Mouse (Mus musculus) limb, embryonic 11.5 days (tissue): ENCODE results near the gene Med25. TPM values are rescaled to one million over a fixed set of nuclear protein-coding genes. Genes with fewer than 3 reads are reported as not detected.

ENCODE experiments used
- ATAC-seq: fragments of 200-750 bp; cut with Nextera tagmentation; 2 replicates; pipeline ENCODE4 v1.8.0; 2017; ENCODE audit warnings: low read depth; ENCODE audit not compliant: insufficient number of reproducible peaks, low FRiP score, low TSS enrichment
- DNase-seq: peaks from one replicate; pipeline ENCODE4 v3.0.0-alpha.2; 2015; ENCODE audit warnings: low spot score
- H3K27ac ChIP-seq: fragments of 300-500 bp; sonication (generic); replicated peaks from 2 replicates; pipeline ENCODE4 v1.5.1; 2014; ENCODE audit warnings: low read depth, mild to moderate bottlenecking, low read length
- H3K27me3 ChIP-seq: fragments of 300-500 bp; sonication (generic); 2 replicates; pipeline ENCODE4 v1.6.1; 2014; ENCODE audit warnings: mild to moderate bottlenecking, low read length, mixed read lengths; ENCODE audit not compliant: control insufficient read depth, insufficient read depth
- H3K36me3 ChIP-seq: fragments of 300-500 bp; sonication (generic); 2 replicates; pipeline ENCODE4 v1.6.1; 2014; ENCODE audit warnings: mild to moderate bottlenecking, low read length, moderate library complexity, mixed read lengths; ENCODE audit not compliant: control insufficient read depth, insufficient read depth
- H3K4me1 ChIP-seq: fragments of 300-500 bp; sonication (generic); 2 replicates; pipeline ENCODE4 v1.6.1; 2014; ENCODE audit warnings: low read length, mixed read lengths; ENCODE audit not compliant: control insufficient read depth, insufficient read depth
- H3K4me2 ChIP-seq: fragments of 300-500 bp; sonication (generic); 2 replicates; pipeline ENCODE4 v1.6.1; 2014; ENCODE audit warnings: low read depth, mild to moderate bottlenecking, moderate library complexity; ENCODE audit not compliant: severe bottlenecking
- H3K4me3 ChIP-seq: fragments of 300-500 bp; sonication (generic); 2 replicates; pipeline ENCODE4 v1.5.1; 2014; ENCODE audit warnings: low read depth, low read length
- H3K9ac ChIP-seq: fragments of 300-500 bp; sonication (generic); 2 replicates; pipeline ENCODE4 v1.6.1; 2014; ENCODE audit warnings: mild to moderate bottlenecking, low read length
- H3K9me3 ChIP-seq: fragments of 300-500 bp; sonication (generic); 2 replicates; pipeline ENCODE4 v1.6.1; 2016; ENCODE audit warnings: low read length; ENCODE audit not compliant: control insufficient read depth
- WGBS: fragments of 180-500 bp; shearing (Covaris S2); extraction: QIAGEN DNeasy Blood & Tissue Kit; methylation state at CpG from one replicate; pipeline ENCODE4 v1.1.7; 2014; 5-methylcytosine and 5-hydroxymethylcytosine counted together
- polyA plus RNA-seq: library from polyadenylated mRNA; unstranded; fragments of >200 nt; fragmentation: Nextera tagmentation; extraction: Ambion mirVana; gene quantifications from 2 replicates; pipeline ENCODE4 v1.2.1, GENCODE M21; 2014

Gene Med25
- polyA plus RNA-seq, 1 experiment from 2014 or later, result 80.5 TPM

DNA sequence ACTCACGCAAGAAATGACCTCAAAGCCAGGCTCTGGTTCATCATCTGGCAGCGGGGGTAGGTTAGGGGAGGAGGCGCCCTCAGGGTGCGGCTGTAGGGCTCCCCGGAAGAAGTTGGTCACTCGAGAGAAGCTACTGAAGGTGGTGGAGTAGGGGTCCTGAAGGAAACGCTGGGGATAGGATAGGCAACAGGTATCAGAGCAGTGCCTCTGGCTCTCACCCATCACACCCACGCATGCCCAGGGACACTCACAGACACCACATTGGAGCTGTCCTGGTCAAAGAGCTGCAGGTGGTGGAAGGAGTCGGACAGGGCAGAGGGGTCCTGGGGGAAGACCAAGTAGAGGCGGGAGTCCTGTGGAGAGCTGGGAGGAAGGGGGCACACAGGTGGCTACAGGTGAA is 47.5 kb downstream of the Med25 start:
- H3K27ac ChIP-seq, result no peak overlapping the region
- H3K4me2 ChIP-seq, result no peak overlapping the region
- H3K27me3 ChIP-seq, result peaks cover 9% of the 10 kb centered on the region
- H3K36me3 ChIP-seq, result peaks cover 21% of the 10 kb centered on the region
- no peaks in the 10 kb centered on the region for H3K9me3 ChIP-seq
- DNase-seq, result no peak
- ATAC-seq, result no peak
- H3K4me1 ChIP-seq, result peaks cover 8% of the 10 kb centered on the region
- no peak overlapping the region for H3K4me3 ChIP-seq
- no peak overlapping the region for H3K9ac ChIP-seq
- WGBS, result 94% methylated on average over 10 of the region's 10 CpGs

DNA sequence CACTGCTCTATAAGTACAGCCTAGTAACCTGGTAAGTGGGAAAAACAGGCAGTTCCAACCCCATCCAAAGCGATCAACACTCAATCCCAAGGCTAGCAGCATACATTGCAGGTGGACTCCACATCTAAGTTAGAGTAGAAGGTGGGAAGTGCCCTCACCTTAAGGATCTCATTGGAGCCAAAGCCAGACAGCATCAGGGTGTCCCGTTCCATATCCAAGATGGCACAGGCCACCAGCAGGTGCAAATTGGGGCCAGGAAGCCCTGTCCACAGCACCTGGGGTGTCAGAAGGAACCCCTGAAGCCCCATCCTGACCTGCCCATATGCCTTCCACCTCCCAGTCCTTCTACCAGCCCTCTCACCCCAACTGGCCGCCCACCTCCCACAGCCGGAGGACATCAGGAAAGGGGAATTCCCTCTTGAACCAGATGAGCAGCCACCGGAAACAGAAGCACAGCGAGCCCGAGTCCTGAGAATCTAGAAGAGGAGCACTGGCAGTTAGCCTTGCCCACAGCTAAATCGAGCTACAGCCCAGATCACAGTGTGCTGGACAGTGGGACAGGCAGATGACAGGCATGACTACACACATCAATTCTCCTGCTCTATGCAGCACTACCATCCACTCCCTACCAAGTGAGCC is 50.6 kb downstream of the Med25 start:
- no peak overlapping the region for H3K4me3 ChIP-seq
- no peak overlapping the region for H3K9ac ChIP-seq
- peaks cover 21% of the 10 kb centered on the region for H3K36me3 ChIP-seq
- 89% methylated on average over 8 of the region's 8 CpGs for WGBS
- ATAC-seq, result no peak
- peaks cover 18% of the 10 kb centered on the region for H3K27me3 ChIP-seq
- H3K9me3 ChIP-seq, result no peaks in the 10 kb centered on the region
- no peak for DNase-seq
- H3K27ac ChIP-seq, result no peak overlapping the region
- H3K4me1 ChIP-seq, result peaks cover 11% of the 10 kb centered on the region
- no peak overlapping the region for H3K4me2 ChIP-seq

DNA sequence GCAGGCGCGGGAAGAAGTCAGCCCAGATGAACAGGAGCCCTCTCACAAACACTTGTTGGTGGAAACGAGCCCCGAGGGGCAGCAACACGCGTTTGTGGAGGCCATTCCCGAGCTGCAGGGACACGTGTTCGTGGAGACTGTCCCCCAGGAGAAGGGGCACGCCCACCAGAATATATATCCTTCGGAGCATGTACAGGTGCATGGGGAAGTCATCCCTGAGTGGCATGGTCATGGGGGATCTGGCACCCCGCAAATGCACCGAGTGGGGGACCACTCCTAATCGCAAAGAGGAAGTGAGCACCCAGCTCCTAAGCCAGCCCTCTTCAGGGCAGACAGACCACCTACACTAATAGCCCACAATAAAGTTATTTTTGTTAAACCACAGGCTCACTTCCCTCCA is 52.1 kb downstream of the Med25 start:
- H3K27ac ChIP-seq, result no peak overlapping the region
- H3K4me2 ChIP-seq, result peak overlapping the region; percentile 52; the same call in 1 of the 2 replicates
- no peaks in the 10 kb centered on the region for H3K9me3 ChIP-seq
- H3K4me3 ChIP-seq, result peak overlapping the region; percentile 31
- ATAC-seq, result no peak
- 61% methylated on average over 14 of the region's 14 CpGs for WGBS
- H3K27me3 ChIP-seq, result peaks cover 18% of the 10 kb centered on the region
- H3K36me3 ChIP-seq, result peaks cover 13% of the 10 kb centered on the region
- DNase-seq, result no peak
- peaks cover 13% of the 10 kb centered on the region for H3K4me1 ChIP-seq
- H3K9ac ChIP-seq, result no peak overlapping the region

DNA sequence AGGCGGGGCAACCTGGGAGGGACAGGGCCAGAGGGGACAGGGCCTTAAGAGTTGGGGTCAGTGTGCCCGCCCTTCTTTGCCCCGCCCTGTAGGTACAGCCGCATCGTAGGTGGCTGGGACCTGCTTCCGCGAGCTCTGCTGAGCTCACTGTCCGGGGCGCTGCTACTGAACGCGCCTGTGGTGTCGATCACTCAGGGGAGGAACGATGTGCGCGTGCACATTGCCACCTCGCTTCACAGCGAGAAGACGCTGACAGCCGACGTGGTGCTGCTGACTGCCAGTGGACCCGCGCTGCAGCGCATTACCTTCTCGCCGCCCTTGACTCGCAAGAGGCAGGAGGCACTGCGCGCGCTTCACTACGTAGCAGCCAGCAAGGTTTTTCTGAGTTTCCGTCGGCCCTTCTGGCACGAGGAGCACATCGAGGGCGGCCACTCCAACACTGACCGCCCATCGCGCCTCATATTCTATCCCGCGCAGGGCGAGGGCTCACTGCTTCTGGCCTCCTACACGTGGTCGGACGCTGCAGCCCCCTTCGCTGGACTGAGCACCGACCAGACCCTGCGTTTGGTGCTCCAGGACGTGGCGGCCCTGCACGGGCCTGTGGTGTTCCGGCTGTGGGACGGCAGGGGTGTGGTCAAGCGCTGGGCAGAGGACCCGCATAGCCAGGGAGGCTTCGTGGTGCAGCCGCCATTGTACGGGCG is 52.9 kb downstream of the Med25 start:
- Histone ChIP-seq H3K27me3 (peaks cover 18% of the 10 kb centered on the region), H3K36me3 (peaks cover 6% of the 10 kb centered on the region), H3K9me3 (no peaks in the 10 kb centered on the region), H3K4me3 (peak overlapping the region; percentile 31), H3K27ac (no peak overlapping the region), H3K4me1 (peaks cover 15% of the 10 kb centered on the region), H3K9ac (peak overlapping the region; percentile 17; the same call in 1 of the 2 replicates), H3K4me2 (peak overlapping the region; percentile 52)
- ATAC-seq (peak; percentile 62; the same call in 1 of the 2 replicates), DNase-seq (peak; percentile 58)
- 2% methylated on average over 58 of the region's 58 CpGs for WGBS

DNA sequence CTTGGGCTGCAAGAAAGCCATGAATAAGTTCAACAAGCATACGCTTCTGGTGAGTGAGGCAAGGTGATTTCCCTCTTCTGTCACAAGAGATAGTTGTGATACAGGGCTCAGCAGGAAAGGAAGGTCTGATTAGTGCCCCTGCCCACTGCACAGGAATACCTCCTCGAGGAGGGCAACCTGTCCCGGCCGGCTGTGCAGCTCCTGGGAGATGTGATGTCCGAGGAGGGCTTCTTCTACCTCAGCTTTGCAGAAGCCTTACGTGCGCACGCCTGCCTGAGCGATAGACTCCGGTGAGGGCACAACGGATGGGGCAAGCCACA is 53.4 kb downstream of the Med25 start:
- WGBS, result 25% methylated on average over 11 of the region's 11 CpGs

DNA sequence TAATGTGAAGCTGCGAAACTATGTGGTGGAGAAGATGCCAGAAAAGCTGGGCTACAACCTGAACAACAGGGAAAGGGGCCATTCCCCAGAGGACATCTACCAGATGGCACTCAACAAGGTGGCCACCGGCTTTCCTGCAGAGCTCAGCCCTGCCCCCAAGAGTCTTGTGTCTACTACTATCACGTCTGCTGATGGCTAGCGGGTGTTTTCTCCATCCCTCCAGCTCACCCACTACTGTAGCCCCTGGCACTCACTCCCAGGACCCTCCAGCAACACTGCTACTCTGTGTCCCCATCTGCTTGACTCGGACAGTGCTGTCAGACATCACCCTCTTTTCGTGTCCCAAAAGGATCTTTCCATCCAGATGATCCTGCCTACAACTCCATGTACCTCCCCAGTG is 54.4 kb downstream of the Med25 start:
- peaks cover 18% of the 10 kb centered on the region for H3K27me3 ChIP-seq
- peaks cover 3% of the 10 kb centered on the region for H3K36me3 ChIP-seq
- H3K27ac ChIP-seq, result no peak overlapping the region
- 86% methylated on average over 6 of the region's 6 CpGs for WGBS
- no peak for DNase-seq
- no peak overlapping the region for H3K4me2 ChIP-seq
- ATAC-seq, result no peak
- H3K9me3 ChIP-seq, result no peaks in the 10 kb centered on the region
- peaks cover 15% of the 10 kb centered on the region for H3K4me1 ChIP-seq
- no peak overlapping the region for H3K4me3 ChIP-seq
- H3K9ac ChIP-seq, result no peak overlapping the region

More for the DNA sequence above, 53.4 kb downstream of the Med25 start:
- peak overlapping the region; percentile 52 for H3K4me2 ChIP-seq
- no peak overlapping the region; the same call in 1 of the 2 replicates for H3K9ac ChIP-seq
- H3K9me3 ChIP-seq, result no peaks in the 10 kb centered on the region
- H3K27me3 ChIP-seq, result peaks cover 18% of the 10 kb centered on the region
- no peak for ATAC-seq
- no peak overlapping the region for H3K27ac ChIP-seq
- H3K4me3 ChIP-seq, result peak overlapping the region; percentile 31
- no peak for DNase-seq
- H3K4me1 ChIP-seq, result peaks cover 15% of the 10 kb centered on the region
- peaks cover 6% of the 10 kb centered on the region for H3K36me3 ChIP-seq

DNA sequence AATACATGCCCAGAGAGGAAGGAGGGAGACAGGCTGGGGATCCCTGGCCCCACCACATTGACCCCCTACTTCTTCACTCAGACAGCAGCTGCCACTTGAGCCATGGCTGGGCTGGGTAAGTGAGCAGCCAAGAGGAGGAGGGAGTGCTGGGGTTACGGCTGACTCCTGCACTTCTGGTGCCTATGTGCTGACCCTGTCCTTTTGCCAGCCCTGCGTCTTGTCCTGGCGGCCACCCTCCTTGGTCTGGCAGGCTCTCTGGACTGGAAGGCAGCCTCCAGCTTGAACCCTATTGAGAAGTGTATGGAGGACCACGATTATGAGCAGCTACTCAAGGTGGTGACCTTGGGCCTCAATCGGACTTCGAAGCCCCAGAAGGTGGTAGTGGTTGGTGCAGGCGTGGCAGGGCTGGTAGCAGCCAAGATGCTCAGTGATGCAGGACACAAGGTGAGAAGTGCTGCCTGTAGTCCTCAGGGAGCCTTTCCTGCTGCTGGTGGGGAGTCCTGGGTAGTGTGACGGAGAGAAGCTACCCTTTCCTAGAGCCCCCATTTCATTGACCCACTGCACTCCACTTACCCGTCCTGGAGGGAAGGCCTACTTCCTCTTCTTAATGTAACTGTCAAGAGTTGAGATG is 56.0 kb downstream of the Med25 start:
- Histone ChIP-seq H3K27me3 (peaks cover 18% of the 10 kb centered on the region), H3K4me1 (peaks cover 15% of the 10 kb centered on the region), H3K4me3 (no peak overlapping the region), H3K27ac (no peak overlapping the region), H3K4me2 (no peak overlapping the region), H3K9ac (no peak overlapping the region), H3K36me3 (no peaks in the 10 kb centered on the region; the same call in 1 of the 2 replicates), H3K9me3 (no peaks in the 10 kb centered on the region)
- no peak for DNase-seq
- ATAC-seq, result no peak
- 80% methylated on average over 9 of the region's 9 CpGs for WGBS

DNA sequence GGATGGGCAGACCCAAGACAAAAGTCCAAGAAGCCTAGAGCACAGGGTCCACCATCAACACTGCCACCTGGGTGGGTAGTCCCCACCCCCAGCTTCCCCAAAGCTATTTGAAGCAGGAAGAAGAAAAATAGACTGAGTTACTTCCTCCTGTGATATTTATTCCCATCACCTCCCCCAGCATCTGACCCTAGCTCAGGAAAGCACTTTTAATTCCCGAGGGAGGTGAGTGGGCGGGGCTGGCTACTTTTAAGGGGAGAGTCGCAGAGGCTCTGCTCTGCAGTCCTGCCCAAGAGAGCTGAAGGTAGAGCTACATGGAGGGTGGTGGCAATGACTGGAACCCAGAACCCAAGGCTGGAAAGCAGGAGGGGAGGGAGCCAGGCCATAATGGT is 56.5 kb downstream of the Med25 start:
- Histone ChIP-seq H3K4me2 (no peak overlapping the region), H3K9me3 (no peaks in the 10 kb centered on the region), H3K36me3 (peaks cover 3% of the 10 kb centered on the region; the same call in 1 of the 2 replicates), H3K4me1 (peaks cover 15% of the 10 kb centered on the region), H3K27me3 (peaks cover 18% of the 10 kb centered on the region), H3K9ac (no peak overlapping the region), H3K27ac (no peak overlapping the region), H3K4me3 (no peak overlapping the region)
- WGBS, result 57% methylated on average over 3 of the region's 3 CpGs
- ATAC-seq, result no peak
- DNase-seq, result no peak
